Mouse (Mus musculus): ENCODE data around the gene Jdp2.

- TF ChIP-seq CTCF (conservative IDR thresholded peaks at IDR 0.05; ENCODE audit: low read length) (no peak), POU5F1 (IDR thresholded peaks at IDR 0.05; ENCODE audit: borderline replicate concordance, low read length) (no peak), NANOG (IDR thresholded peaks at IDR 0.05; ENCODE audit: borderline replicate concordance, low read length) (no peak)
Observed at GRCm38 (mm10) chr12:85643735-85644134, 44.9 kb downstream of the Jdp2 start.
